Mouse (Mus musculus) megakaryocyte, embryonic 14.5 days (primary cell): ENCODE measurements around the gene AI481877.

Experiments used
- FLI1 ChIP-seq: IDR thresholded peaks from 2 replicates; pipeline ENCODE4 v1.6.1; 2012; ENCODE audit warnings: low read length, inconsistent platforms, mixed read lengths
- GATA1 ChIP-seq: IDR thresholded peaks from 3 replicates; pipeline ENCODE4 v1.6.1; 2012; ENCODE audit warnings: mixed read lengths, low read length, inconsistent platforms, borderline replicate concordance

DNA sequence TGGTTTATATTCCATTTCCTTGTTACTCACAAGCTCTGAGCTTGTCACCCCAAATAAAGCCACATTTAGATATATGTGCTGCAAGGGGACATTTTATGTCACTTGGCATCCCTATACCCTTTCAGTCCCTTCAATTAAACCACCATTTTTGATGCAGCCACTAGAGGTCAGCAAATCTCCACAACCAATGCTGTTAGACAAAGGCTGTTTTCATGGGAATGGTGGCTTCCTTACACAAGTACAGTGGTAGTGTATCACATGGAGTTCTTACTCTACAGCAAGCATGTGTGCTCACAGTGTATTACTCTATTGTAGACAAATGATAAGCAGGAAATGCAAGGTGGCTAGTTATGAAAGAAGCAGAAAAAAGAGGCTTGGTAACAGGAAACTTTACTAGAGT lies 42.4 kb downstream of the AI481877 start:
- TF ChIP-seq FLI1 (no peak), GATA1 (no peak)
